In the genomic region with DNA sequence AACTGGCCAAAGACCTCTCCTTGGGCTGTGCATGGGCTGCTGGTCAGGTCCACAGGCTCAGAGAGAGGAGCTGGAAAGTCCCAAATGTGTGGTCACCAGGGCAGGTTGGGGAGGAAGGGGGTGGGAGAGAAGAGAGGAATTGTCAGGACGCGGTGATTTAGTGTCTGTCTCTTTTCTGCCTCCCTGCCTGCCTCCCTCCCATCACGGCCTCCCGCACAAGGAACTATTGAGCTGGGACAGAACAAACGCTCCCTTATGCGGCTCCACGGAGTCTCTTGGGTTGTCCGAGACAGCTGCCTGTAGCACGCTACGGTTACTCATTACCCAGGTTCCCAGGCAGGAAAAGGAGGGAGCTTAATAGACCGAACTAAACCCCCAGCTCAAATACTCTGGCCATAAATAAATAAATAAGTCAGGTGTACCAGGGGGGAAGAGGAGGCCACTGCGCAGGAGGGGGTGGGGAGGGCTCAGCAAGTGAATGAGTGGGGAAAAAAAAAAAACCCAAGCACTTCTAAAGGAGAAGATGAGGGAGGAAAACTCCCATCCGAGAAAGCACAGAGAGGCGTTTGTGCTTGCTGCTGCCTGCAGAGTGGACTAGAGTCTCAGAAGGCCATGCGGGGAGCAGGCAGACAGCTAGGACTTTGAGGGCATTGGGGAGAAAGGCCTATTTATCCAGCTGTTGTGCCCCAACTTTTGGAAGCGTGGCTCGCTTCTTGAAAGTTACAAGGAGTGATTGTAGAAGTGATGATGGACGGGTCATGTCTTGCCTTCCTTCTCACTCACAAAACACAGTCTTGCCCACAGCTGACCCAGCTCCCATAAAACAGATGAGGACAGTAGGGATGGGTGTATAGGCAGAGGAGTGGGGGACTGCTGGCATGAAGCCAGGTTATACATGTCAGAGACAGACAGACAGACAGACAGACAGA, we compare ENCODE assay signal across 9 mouse cellular contexts.
DNase-seq lines count a peak whose midpoint lies in the region; ATAC-seq and TF ChIP-seq lines count a peak whose summit lies in the region.
"Had no signal": no experiment of that assay in that cellular context is flagged by ENCODE, and none has a peak within 500 bp of the region (broad histone marks: within the 10 kb centered on the region; RNA-seq: fewer than 3 reads in every experiment).

No protein-coding gene starts in this region.

- 17% methylated on average over 18 of the region's 18 CpGs for WGBS in hindbrain, embryonic 15.5 days
- WGBS in limb, embryonic 14.5 days: 29% methylated on average over 18 of the region's 18 CpGs
- 30% methylated on average over 18 of the region's 18 CpGs for WGBS in stomach, embryonic 15.5 days

- H3K9ac ChIP-seq in hindbrain, embryonic 15.5 days: no peak overlapping the region
- H3K9ac ChIP-seq in limb, embryonic 14.5 days (ENCODE audit: low read depth, low read length, severe bottlenecking): no peak overlapping the region
- no peak overlapping the region for H3K9ac ChIP-seq in stomach, embryonic 15.5 days
- H3K9ac ChIP-seq: heart, embryonic 15.5 days had no signal

- H3K36me3 ChIP-seq in hindbrain, embryonic 15.5 days: no peaks in the 10 kb centered on the region
- H3K36me3 ChIP-seq in limb, embryonic 14.5 days (ENCODE audit: control insufficient read depth, insufficient read depth, low read length): no peaks in the 10 kb centered on the region
- H3K36me3 ChIP-seq in stomach, embryonic 15.5 days: no peaks in the 10 kb centered on the region
- H3K36me3 ChIP-seq: heart, embryonic 15.5 days had no signal

- H3K4me1 ChIP-seq in hindbrain, embryonic 15.5 days (replicated peaks): peaks cover 10% of the 10 kb centered on the region
- H3K4me1 ChIP-seq in limb, embryonic 14.5 days (ENCODE audit: control insufficient read depth, insufficient read depth, low read length): peaks cover 13% of the 10 kb centered on the region; the same call in 1 of the 2 replicates
- H3K4me1 ChIP-seq in stomach, embryonic 15.5 days: peaks cover 19% of the 10 kb centered on the region
- H3K4me1 ChIP-seq: heart, embryonic 15.5 days had no signal

- DNase-seq in right cerebral cortex, postnatal 10 days (ENCODE audit: low spot score in 2 of 2): peak; percentile 52 to 63
- DNase-seq in right cerebral cortex, postnatal 25 days: no peak
- peak; percentile 63 for DNase-seq in limb, embryonic 14.5 days (ENCODE audit: low spot score)
- DNase-seq in spleen, postnatal 10 days (ENCODE audit: low spot score in 2 of 2): no peak
- no peak for DNase-seq in adrenal gland, postnatal 14 days

- no peak overlapping the region for H3K4me3 ChIP-seq in hindbrain, embryonic 15.5 days
- no peak overlapping the region for H3K4me3 ChIP-seq in limb, embryonic 14.5 days (replicated peaks; ENCODE audit: low read length)
- no peak overlapping the region for H3K4me3 ChIP-seq in stomach, embryonic 15.5 days (replicated peaks)
- H3K4me3 ChIP-seq: heart, embryonic 15.5 days had no signal

- ATAC-seq in hindbrain, embryonic 15.5 days (ENCODE audit: low FRiP score, low read depth): peak; percentile 75
- peak; percentile 82 for ATAC-seq in limb, embryonic 14.5 days (ENCODE audit: low FRiP score, low read depth)
- ATAC-seq in stomach, embryonic 15.5 days (ENCODE audit: insufficient read depth, low FRiP score, low read depth): peak; percentile 70; the same call in 1 of the 2 replicates
- ATAC-seq in activated CD4-positive, CD25-positive, alpha-beta regulatory T cell, adult 4 months: no peak

- H3K4me2 ChIP-seq in hindbrain, embryonic 15.5 days: peak overlapping the region; percentile 25
- 0 out of 2 replicates have a peak overlapping the region, but pooled peaks have one; percentile 10 for H3K4me2 ChIP-seq in limb, embryonic 14.5 days (replicated peaks; ENCODE audit: low read depth, low read length, severe bottlenecking)
- H3K4me2 ChIP-seq in stomach, embryonic 15.5 days: peak overlapping the region; percentile 13
- H3K4me2 ChIP-seq: heart, embryonic 15.5 days had no signal

- no peaks in the 10 kb centered on the region for H3K9me3 ChIP-seq in hindbrain, embryonic 15.5 days
- no peaks in the 10 kb centered on the region for H3K9me3 ChIP-seq in limb, embryonic 14.5 days (ENCODE audit: control insufficient read depth, low read length)
- no peaks in the 10 kb centered on the region for H3K9me3 ChIP-seq in stomach, embryonic 15.5 days
- H3K9me3 ChIP-seq: heart, embryonic 15.5 days had no signal

- H3K27ac ChIP-seq in hindbrain, embryonic 15.5 days (replicated peaks): peak overlapping the region; percentile 55
- H3K27ac ChIP-seq in limb, embryonic 14.5 days (replicated peaks; ENCODE audit: low read depth, low read length): peak overlapping the region; percentile 75; the same call in 1 of the 2 replicates
- H3K27ac ChIP-seq in stomach, embryonic 15.5 days: peak overlapping the region; percentile 59; the same call in 1 of the 2 replicates
- H3K27ac ChIP-seq: heart, embryonic 15.5 days had no signal

- no peak for TF ChIP-seq POLR2A in limb, embryonic 14.5 days (IDR thresholded peaks at IDR 0.05; ENCODE audit: borderline replicate concordance, extremely low read depth, insufficient read depth, insufficient read length)

- no peaks in the 10 kb centered on the region for H3K27me3 ChIP-seq in hindbrain, embryonic 15.5 days
- H3K27me3 ChIP-seq in limb, embryonic 14.5 days (ENCODE audit: control insufficient read depth, insufficient read depth, low read length): no peaks in the 10 kb centered on the region
- H3K27me3 ChIP-seq in stomach, embryonic 15.5 days (replicated peaks): no peaks in the 10 kb centered on the region
- H3K27me3 ChIP-seq: heart, embryonic 15.5 days had no signal

Comparison
In these comparisons a context has a peak if more than half of its experiments do, and no peak if none do; other contexts are left out.
1. DNase-seq: peak in right cerebral cortex, postnatal 10 days (2 of 2) and limb, embryonic 14.5 days (single experiment); none in right cerebral cortex, postnatal 25 days (single experiment), spleen, postnatal 10 days (0 of 2) and adrenal gland, postnatal 14 days (single experiment).
2. Peak in every context shown above with its lines, with median percentiles within 50 percentile points of each other: H3K27ac ChIP-seq and H3K4me2 ChIP-seq.